In genomic region chr19:12549166-12549565, GRCm38 (mm10) we compare ENCODE assay signal across 8 mouse cellular contexts. TPM values are rescaled to one million over a fixed set of nuclear protein-coding genes. Genes with fewer than 3 reads are reported as not detected.
DNase-seq lines count a peak whose midpoint lies in the region; ATAC-seq lines count a peak whose summit lies in the region.

No protein-coding gene starts in this region.

- peak; percentile 52 for ATAC-seq in granulocyte monocyte progenitor cell, adult 5-6 weeks (replicated peaks; ENCODE audit: poor library complexity, severe bottlenecking)
- peak; percentile 69 for ATAC-seq in megakaryocyte, adult 5-6 weeks (ENCODE audit: poor library complexity, severe bottlenecking)

- peak; percentile 14 for DNase-seq in embryo, embryonic 11 days
- DNase-seq in embryo, embryonic 10 days (ENCODE audit: low spot score) = no peak
- DNase-seq in testis, postnatal 10 days (ENCODE audit: low spot score) = peak; percentile 43
- DNase-seq in testis, postnatal 14 days (ENCODE audit: low spot score) = no peak
- DNase-seq in ovary, postnatal 36 days (ENCODE audit: low spot score) = no peak
- no peak for DNase-seq in cerebellum, adult 8-10 months

RNA-seq across cellular contexts. Expression of gene Fam111a, which starts 3.6 kb away (rescaled TPM):
- 156 and 158 TPM in 2 replicates for total RNA-seq in granulocyte monocyte progenitor cell, adult 5-6 weeks (2014; fragmentation: Nextera tagmentation)
- 230 and 279 TPM in 2 replicates for total RNA-seq in granulocyte monocyte progenitor cell, adult 5-6 weeks (2017)
- total RNA-seq in megakaryocyte, adult 5-6 weeks (2015) = 308 and 344 TPM in 2 replicates
- total RNA-seq in megakaryocyte, adult 5-6 weeks (2017) = 409 TPM in 2 replicates

RNA-seq across cellular contexts. Expression of gene Dtx4, which starts 47.9 kb away (rescaled TPM):
- 48.3 and 48.4 TPM in 2 replicates for total RNA-seq in granulocyte monocyte progenitor cell, adult 5-6 weeks (2014; fragmentation: Nextera tagmentation)
- 38.7 and 47.3 TPM in 2 replicates for total RNA-seq in granulocyte monocyte progenitor cell, adult 5-6 weeks (2017)
- 7.3 and 9.9 TPM in 2 replicates for total RNA-seq in megakaryocyte, adult 5-6 weeks (2015)
- 8.3 and 9.0 TPM in 2 replicates for total RNA-seq in megakaryocyte, adult 5-6 weeks (2017)

RNA-seq across cellular contexts. Expression of gene Gm4952, which starts 50.6 kb away (rescaled TPM):
- total RNA-seq in granulocyte monocyte progenitor cell, adult 5-6 weeks (2014; fragmentation: Nextera tagmentation) = not detected in 2 replicates
- not detected in 2 replicates for total RNA-seq in granulocyte monocyte progenitor cell, adult 5-6 weeks (2017)
- total RNA-seq in megakaryocyte, adult 5-6 weeks (2015) = not detected in 2 replicates
- not detected in 2 replicates for total RNA-seq in megakaryocyte, adult 5-6 weeks (2017)

Comparison
In these comparisons a context has a peak if more than half of its experiments do, and no peak if none do; other contexts are left out.
1. DNase-seq: peak in embryo, embryonic 11 days (single experiment) and testis, postnatal 10 days (single experiment); none in embryo, embryonic 10 days (single experiment), testis, postnatal 14 days (single experiment), ovary, postnatal 36 days (single experiment) and cerebellum, adult 8-10 months (single experiment).